Mouse (Mus musculus): ENCODE results near the gene Armc9. TPM values are rescaled to one million over a fixed set of nuclear protein-coding genes. Genes with fewer than 3 reads are reported as not detected.

Gene Armc9
- polyA plus RNA-seq, 1 experiment from 2014 or later, result 18.3 TPM

DNA sequence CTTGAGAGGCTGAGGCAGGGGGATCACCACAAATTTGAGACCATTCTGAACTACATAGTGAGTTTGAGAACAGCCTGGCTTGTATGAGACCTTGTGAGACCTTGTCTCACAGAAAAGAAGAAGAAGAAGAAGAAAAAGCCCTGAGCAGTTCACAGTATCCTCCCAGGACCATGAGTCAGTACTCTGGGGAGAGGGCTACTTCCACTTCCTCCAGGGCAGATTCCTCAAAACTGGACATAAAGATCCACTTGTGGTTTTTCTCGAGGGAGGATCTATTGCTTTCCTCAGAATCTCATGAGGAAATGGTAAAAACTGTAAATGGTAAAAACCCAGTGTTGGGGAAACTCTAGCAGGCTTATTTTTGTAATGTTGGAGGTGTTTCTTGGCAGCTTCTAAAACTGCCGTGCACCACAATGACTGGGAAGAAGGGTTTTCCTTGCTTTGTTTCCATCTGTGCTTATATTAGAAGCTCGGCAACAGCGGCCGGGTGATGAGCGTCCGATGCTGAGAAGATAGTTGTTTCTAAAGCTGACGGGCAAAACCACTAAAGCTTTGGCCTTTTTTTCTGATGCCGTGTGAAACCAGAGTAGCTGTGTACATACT, 48.1 kb downstream of the Armc9 start:
- Histone ChIP-seq H3K27ac (no peak overlapping the region), H3K9me3 (no peaks in the 10 kb centered on the region), H3K36me3 (peaks cover 23% of the 10 kb centered on the region), H3K4me3 (replicated peaks) (no peak overlapping the region), H3K4me1 (no peaks in the 10 kb centered on the region), H3K4me2 (no peak overlapping the region), H3K9ac (no peak overlapping the region), H3K27me3 (replicated peaks) (no peaks in the 10 kb centered on the region)
- no peak for ATAC-seq (ENCODE audit: insufficient read depth, low FRiP score, low read depth)
- WGBS, result 75% methylated on average over 9 of the region's 9 CpGs

DNA sequence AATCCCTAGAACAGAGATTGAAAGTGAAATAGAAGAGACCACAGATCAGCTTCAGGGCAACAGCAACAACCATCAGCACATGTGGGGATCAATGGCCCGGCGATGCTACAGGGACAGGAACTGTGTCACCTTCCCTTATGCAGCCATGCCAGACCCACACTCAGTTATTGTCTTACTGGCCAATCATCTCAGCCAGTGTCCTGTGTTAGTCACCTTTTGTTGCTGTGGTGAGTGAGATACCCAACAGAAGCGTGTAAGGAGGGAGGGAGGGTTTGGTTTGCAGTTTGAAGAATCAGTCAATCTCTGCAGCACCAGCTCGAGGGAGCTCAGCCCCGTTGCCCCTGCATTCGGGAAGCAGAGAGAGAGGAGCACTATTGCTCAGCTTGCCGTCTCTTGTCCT, 56.1 kb downstream of the Armc9 start:
- Histone ChIP-seq H3K4me1 (no peaks in the 10 kb centered on the region), H3K9ac (no peak overlapping the region), H3K27me3 (replicated peaks) (no peaks in the 10 kb centered on the region), H3K4me3 (replicated peaks) (no peak overlapping the region), H3K27ac (no peak overlapping the region), H3K4me2 (no peak overlapping the region), H3K36me3 (peaks cover 9% of the 10 kb centered on the region; the same call in 1 of the 2 replicates), H3K9me3 (no peaks in the 10 kb centered on the region)
- ATAC-seq (ENCODE audit: insufficient read depth, low FRiP score, low read depth), result no peak
- 90% methylated on average over 7 of the region's 7 CpGs for WGBS

DNA sequence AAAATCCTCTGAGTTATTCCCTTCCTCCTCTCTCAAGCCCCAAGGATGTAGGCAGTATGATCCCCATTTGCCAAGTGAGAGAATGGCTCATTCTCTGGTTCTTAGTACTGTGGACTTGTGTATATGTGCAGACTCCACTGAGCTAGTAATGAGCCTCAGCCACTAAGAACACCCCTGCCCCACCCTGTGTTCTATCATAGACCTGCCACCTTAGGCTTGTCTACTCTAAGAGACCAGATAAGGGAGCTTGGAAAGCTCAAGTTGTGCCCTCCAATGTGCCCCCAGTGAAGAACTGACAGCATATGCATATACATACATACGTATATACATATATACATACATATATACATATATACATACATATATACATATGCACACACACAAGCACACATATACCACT, 56.9 kb downstream of the Armc9 start:
- Histone ChIP-seq H3K9me3 (no peaks in the 10 kb centered on the region), H3K4me1 (no peaks in the 10 kb centered on the region), H3K36me3 (peaks cover 9% of the 10 kb centered on the region; the same call in 1 of the 2 replicates), H3K27me3 (replicated peaks) (no peaks in the 10 kb centered on the region), H3K9ac (no peak overlapping the region), H3K4me2 (no peak overlapping the region), H3K4me3 (replicated peaks) (no peak overlapping the region), H3K27ac (no peak overlapping the region)
- ATAC-seq (ENCODE audit: insufficient read depth, low FRiP score, low read depth), result peak; percentile 64; the same call in 1 of the 2 replicates
- WGBS, result 84% methylated on average over 1 of the region's 1 CpGs

DNA sequence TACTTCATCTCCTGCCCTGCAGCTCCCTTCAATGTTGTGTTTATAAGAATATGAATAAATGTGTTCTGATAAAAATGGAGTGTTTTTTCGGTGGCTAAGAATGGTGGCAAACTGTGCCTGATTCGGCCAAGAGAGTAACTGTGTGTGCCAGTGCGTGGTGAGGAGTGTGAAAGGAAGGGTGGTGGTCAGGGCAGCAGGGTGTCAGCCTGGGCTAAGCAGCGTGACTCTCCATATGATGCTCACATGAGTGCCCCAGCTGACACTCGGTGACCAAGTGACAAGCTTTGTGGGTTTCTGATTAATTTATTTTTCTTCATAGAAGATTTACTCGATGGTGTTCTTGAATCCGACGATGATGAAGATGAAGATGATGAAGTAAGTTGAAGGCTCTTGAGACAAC, 58.2 kb downstream of the Armc9 start:
- Histone ChIP-seq H3K4me2 (no peak overlapping the region), H3K9me3 (no peaks in the 10 kb centered on the region), H3K27me3 (replicated peaks) (no peaks in the 10 kb centered on the region), H3K36me3 (peaks cover 9% of the 10 kb centered on the region; the same call in 1 of the 2 replicates), H3K4me3 (replicated peaks) (no peak overlapping the region), H3K27ac (no peak overlapping the region), H3K4me1 (no peaks in the 10 kb centered on the region), H3K9ac (no peak overlapping the region)
- ATAC-seq (ENCODE audit: insufficient read depth, low FRiP score, low read depth), result no peak
- WGBS, result 86% methylated on average over 8 of the region's 8 CpGs

DNA sequence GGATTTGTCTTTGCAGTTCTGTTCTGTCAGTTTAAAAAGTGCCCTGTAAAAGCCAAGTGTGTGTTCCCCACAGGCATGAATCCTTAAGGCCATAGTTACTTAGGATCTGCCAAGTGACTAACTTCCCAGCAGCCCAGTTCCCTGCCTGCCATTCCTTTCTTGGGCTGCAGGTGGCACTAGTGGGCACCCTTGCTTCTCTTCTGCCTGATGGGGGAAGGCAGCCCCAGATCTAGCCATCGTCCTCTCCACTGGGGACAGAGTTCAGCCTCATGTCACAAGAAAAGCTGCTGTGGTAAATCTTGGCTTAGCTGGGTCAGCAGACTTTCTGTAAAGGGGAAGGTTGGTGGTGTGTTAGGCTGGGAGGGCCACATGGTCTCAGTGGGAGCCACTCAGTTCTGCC, 59.6 kb downstream of the Armc9 start:
- H3K9ac ChIP-seq, result no peak overlapping the region
- H3K4me3 ChIP-seq (replicated peaks), result no peak overlapping the region
- WGBS, result 0% methylated on average over 1 of the region's 1 CpGs
- H3K27me3 ChIP-seq (replicated peaks), result no peaks in the 10 kb centered on the region
- H3K9me3 ChIP-seq, result no peaks in the 10 kb centered on the region
- no peak overlapping the region for H3K27ac ChIP-seq
- H3K36me3 ChIP-seq, result 0 out of 2 replicates have a peak, but pooled peaks cover 2% of the 10 kb centered on the region
- no peak for ATAC-seq (ENCODE audit: insufficient read depth, low FRiP score, low read depth)
- H3K4me1 ChIP-seq, result no peaks in the 10 kb centered on the region
- no peak overlapping the region for H3K4me2 ChIP-seq

DNA sequence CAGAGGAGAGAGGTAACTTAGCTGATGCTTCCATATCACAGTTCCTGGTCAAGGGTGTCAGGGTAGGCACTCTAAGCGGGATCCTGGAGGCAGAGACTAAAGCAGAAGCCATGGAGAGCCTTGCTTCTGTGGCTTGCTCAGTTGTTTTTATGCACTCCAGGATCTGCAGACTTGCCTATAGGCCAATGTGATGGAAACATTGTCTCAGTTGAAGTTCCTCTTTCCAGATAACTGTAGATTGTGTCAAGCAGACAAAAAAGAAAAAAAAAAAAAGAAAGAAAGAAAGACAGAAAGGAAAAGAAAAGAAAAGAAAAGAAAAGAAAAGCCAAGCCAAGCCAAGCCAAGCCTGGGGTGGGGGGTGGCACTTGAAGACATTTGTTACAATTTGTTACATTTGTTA, 60.7 kb downstream of the Armc9 start:
- Histone ChIP-seq H3K27me3 (replicated peaks) (no peaks in the 10 kb centered on the region), H3K36me3 (no peaks in the 10 kb centered on the region), H3K9ac (no peak overlapping the region), H3K9me3 (no peaks in the 10 kb centered on the region), H3K4me1 (no peaks in the 10 kb centered on the region), H3K27ac (no peak overlapping the region), H3K4me2 (no peak overlapping the region), H3K4me3 (replicated peaks) (no peak overlapping the region)
- no peak for ATAC-seq (ENCODE audit: insufficient read depth, low FRiP score, low read depth)
- 90% methylated on average over 1 of the region's 1 CpGs for WGBS

DNA sequence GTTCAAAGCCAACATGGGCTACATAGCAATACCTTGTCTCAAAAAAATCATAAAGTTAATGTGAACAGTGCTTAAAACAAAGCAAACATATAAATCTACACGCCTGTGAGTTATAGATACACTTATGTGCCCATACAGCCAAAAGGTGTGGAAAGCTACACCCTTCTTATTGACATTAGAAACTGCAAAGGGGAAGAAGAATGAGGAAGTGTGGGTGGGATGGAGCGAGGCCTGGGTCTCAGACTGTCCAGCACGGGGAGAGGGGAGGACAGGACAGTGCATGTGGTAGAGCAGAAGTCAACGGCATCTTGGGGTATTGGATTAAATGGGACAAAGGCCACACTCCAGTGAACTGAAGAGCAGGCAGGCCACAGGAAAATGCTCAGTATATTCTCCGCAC, 61.8 kb downstream of the Armc9 start:
- 73% methylated on average over 5 of the region's 5 CpGs for WGBS
- H3K27ac ChIP-seq, result no peak overlapping the region
- H3K4me2 ChIP-seq, result no peak overlapping the region
- ATAC-seq (ENCODE audit: insufficient read depth, low FRiP score, low read depth), result no peak
- H3K9me3 ChIP-seq, result no peaks in the 10 kb centered on the region
- no peak overlapping the region for H3K4me3 ChIP-seq (replicated peaks)
- H3K9ac ChIP-seq, result no peak overlapping the region
- no peaks in the 10 kb centered on the region for H3K36me3 ChIP-seq
- no peaks in the 10 kb centered on the region for H3K27me3 ChIP-seq (replicated peaks)
- H3K4me1 ChIP-seq, result no peaks in the 10 kb centered on the region

DNA sequence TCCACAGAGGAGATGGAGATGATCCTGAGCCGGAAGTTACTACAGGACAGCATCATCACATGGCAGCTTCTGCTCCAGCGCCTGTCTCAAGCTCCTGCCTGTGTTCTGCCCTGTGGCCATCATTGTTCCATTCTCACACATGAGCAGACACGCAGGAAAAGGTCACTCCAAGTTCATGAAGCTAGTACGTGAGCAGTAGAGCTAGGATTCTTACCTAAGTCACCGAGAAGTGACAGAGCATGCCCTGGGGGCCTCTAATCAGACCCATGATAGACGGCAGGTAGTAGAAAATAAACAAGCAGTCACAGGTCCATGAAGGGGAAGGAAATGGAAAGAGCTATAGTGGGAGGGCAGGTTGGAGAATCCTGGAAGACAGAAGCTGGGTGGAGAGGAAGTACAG, 63.4 kb downstream of the Armc9 start:
- H3K9ac ChIP-seq, result no peak overlapping the region
- no peaks in the 10 kb centered on the region for H3K27me3 ChIP-seq (replicated peaks)
- no peak overlapping the region for H3K4me2 ChIP-seq
- peak overlapping the region; percentile 28; the same call in 1 of the 2 replicates for H3K27ac ChIP-seq
- no peak for ATAC-seq (ENCODE audit: insufficient read depth, low FRiP score, low read depth)
- no peak overlapping the region for H3K4me3 ChIP-seq (replicated peaks)
- no peaks in the 10 kb centered on the region for H3K36me3 ChIP-seq
- WGBS, result 44% methylated on average over 6 of the region's 6 CpGs
- H3K9me3 ChIP-seq, result no peaks in the 10 kb centered on the region
- H3K4me1 ChIP-seq, result no peaks in the 10 kb centered on the region

DNA sequence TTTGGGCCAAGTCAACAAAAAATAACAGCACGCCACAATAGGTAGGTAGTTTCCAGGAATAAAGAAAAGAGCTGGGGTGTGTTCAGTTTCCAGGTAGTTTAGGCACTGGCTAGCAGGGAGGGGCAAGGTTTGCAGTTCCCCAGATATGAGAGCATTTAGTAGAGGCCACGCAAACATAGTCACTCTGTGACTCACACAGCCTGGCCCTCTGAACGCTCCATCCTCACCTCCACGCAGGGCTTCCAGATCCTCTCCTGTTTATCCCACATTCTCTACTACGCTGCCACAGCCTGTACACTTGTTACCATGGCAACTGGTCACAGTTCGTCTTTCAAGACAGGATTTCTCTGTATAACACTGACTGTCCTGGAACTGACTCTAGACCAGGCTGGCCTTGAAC, 70.6 kb downstream of the Armc9 start:
- Histone ChIP-seq H3K36me3 (no peaks in the 10 kb centered on the region), H3K27ac (no peak overlapping the region), H3K27me3 (replicated peaks) (no peaks in the 10 kb centered on the region), H3K9me3 (no peaks in the 10 kb centered on the region), H3K4me2 (no peak overlapping the region), H3K9ac (no peak overlapping the region), H3K4me3 (replicated peaks) (no peak overlapping the region), H3K4me1 (no peaks in the 10 kb centered on the region)
- 56% methylated on average over 6 of the region's 6 CpGs for WGBS
- peak; percentile 73; the same call in 1 of the 2 replicates for ATAC-seq (ENCODE audit: insufficient read depth, low FRiP score, low read depth)

DNA sequence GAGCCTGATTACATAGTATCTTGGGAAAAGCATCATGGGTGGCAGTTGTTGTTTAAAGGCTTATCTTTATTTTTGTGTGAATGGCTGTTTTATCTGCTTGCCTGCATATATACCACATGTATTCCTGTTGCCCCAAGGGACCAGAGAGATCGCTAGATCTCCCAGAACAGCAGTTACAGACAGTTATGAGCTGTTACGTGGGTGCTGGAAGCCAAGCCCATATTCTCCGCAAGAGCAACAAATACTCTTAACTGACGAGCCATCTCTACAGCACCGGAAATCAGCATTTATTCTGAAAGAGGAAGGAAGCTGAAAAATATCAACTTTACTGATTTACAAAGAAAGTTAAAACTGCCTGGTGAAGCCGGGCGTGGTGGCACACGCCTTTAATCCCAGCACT, 74.1 kb downstream of the Armc9 start:
- Histone ChIP-seq H3K27me3 (replicated peaks) (no peaks in the 10 kb centered on the region), H3K9ac (no peak overlapping the region), H3K4me1 (no peaks in the 10 kb centered on the region), H3K9me3 (no peaks in the 10 kb centered on the region), H3K36me3 (no peaks in the 10 kb centered on the region), H3K4me3 (replicated peaks) (no peak overlapping the region), H3K4me2 (no peak overlapping the region), H3K27ac (no peak overlapping the region)
- 80% methylated on average over 8 of the region's 8 CpGs for WGBS
- ATAC-seq (ENCODE audit: insufficient read depth, low FRiP score, low read depth), result no peak

DNA sequence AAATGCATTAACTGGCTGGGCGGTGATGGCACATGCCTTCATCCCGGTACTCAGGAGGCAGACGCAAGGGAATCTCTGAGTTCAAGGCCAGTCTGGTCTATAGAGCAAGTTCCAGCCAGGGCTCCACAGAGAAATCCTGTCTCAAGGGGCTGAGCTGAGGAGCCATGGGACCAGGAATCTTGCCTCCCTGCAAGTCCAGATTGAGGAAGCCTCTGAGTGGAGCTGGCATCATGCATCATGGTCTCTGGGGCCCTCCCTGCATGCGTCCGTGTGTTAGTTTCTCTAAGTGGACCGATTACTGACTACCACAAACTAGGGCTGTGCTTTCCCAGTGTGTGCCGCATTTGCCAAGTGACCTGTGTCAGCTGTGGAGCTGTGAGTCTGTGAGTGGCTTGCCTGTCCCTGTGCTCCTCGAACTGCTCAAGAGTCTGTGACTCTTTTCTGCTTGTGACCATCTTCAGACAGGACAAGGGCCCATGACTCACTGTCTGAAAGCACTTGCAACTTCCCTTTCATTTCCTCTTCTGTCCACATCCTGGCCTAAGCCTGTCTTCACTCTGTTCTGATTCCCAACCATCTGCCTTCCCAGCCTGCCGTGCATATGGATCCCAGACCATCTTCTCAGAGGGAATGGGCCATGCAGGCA, 74.7 kb downstream of the Armc9 start:
- no peaks in the 10 kb centered on the region for H3K27me3 ChIP-seq (replicated peaks)
- H3K4me3 ChIP-seq (replicated peaks), result no peak overlapping the region
- H3K27ac ChIP-seq, result 0 out of 2 replicates have a peak overlapping the region, but pooled peaks have one; percentile 4
- no peak overlapping the region for H3K4me2 ChIP-seq
- no peaks in the 10 kb centered on the region for H3K36me3 ChIP-seq
- H3K9ac ChIP-seq, result no peak overlapping the region
- WGBS, result 84% methylated on average over 9 of the region's 9 CpGs
- no peak for ATAC-seq (ENCODE audit: insufficient read depth, low FRiP score, low read depth)
- no peaks in the 10 kb centered on the region for H3K9me3 ChIP-seq
- H3K4me1 ChIP-seq, result no peaks in the 10 kb centered on the region

DNA sequence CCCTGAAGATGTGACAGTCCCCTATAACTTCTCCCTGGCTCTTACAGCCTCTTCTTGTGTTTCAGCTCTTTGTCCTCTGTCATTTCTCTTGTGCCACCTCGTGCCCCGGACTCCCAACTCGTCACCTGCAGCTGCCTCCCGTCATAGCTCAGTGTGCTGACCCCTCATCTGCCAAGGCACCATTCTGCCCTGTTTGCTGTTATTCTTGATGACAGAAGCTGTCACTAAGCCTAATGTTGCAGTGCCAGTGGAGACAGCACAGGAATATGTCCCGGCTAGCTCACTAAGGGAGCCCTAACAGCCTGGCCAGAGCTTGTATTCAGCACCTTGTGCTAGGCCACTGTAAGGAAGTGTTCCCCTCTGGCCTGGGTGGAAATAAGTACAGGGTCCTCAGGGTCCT, 78.1 kb downstream of the Armc9 start:
- Histone ChIP-seq H3K27ac (no peak overlapping the region), H3K9ac (no peak overlapping the region), H3K9me3 (no peaks in the 10 kb centered on the region), H3K4me2 (no peak overlapping the region), H3K27me3 (replicated peaks) (no peaks in the 10 kb centered on the region), H3K36me3 (no peaks in the 10 kb centered on the region), H3K4me1 (no peaks in the 10 kb centered on the region), H3K4me3 (replicated peaks) (no peak overlapping the region)
- 85% methylated on average over 5 of the region's 5 CpGs for WGBS
- no peak for ATAC-seq (ENCODE audit: insufficient read depth, low FRiP score, low read depth)
